Mouse (Mus musculus): Measurements from ENCODE around the gene Suv39h2. TPM values are rescaled to one million over a fixed set of nuclear protein-coding genes. Genes with fewer than 3 reads are reported as not detected.
A peak's percentile ranks its signal among the peaks of the same experiment; 100 is the strongest.

The Suv39h2 gene
- total and polyA plus RNA-seq, 2 experiments from 2014 or later, result 4.9 to 6.7 TPM

DNA sequence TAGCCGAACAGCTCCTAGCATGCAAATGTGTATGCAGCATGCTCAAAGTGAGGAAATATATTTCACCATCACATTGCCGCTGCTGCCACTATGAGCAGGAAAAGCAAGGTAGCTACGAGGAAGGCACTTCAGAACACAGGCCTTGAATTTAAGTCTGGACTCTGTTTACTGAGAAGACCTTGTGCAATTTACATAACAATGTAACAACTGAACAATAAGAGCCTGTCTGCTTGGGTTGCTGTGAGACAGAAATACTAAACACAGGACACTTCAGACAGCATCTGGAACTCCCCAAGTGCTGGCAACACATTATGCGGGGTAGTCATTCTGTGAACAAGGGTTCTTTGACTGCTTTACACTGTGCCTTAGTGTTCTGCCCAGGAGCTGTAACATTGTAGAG is 54.7 kb downstream of the Suv39h2 start:
- Histone ChIP-seq H3K27me3 (ENCODE audit: insufficient read depth, low read length) (no peaks in the 10 kb centered on the region), H3K27ac (ENCODE audit: low read depth, low read length) (no peak overlapping the region), H3K4me2 (ENCODE audit: low read depth, low read length, poor library complexity, severe bottlenecking) (no peak overlapping the region), H3K36me3 (ENCODE audit: insufficient read depth, low read length) (no peaks in the 10 kb centered on the region), H3K9ac (replicated peaks; ENCODE audit: low read length, poor library complexity, severe bottlenecking) (no peak overlapping the region), H3K4me3 (ENCODE audit: low read depth, low read length) (no peak overlapping the region), H3K4me1 (ENCODE audit: insufficient read depth, low read length) (no peaks in the 10 kb centered on the region), H3K9me3 (ENCODE audit: low read length) (no peaks in the 10 kb centered on the region)
- TF ChIP-seq CTCF (IDR thresholded peaks at IDR 0.05), result no peak
- WGBS, result 41% methylated on average over 4 of the region's 4 CpGs
- peak; percentile 59 for DNase-seq (ENCODE audit: low spot score)
- no peak for ATAC-seq (ENCODE audit: low FRiP score)

DNA sequence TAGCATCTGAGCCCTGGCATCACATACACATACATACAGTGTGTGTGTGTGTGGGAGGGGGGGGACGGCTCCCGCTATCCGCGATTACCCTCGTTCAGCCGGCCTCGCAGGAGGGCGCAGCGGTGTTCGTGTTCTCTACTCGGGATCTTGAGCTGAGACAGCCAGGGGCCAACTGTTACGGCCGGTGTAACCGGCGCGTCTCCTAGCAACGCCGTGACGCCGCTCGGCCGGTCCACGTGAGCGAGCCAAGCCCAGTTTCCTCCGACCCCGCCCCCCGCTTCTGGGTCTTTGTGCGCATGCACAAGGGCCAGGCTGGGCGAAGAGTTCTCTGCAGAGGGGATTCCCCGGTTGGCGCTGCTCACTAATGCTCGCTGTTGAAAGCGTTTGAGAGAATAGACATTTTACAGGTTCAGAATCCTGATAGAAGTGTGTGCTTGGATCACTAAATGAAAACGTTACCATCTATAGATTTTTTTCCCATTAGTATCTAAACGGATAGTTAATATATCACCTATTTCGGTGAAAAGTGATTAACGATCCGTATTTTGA is 55.9 kb downstream of the Suv39h2 start:
- TF ChIP-seq CTCF (IDR thresholded peaks at IDR 0.05), result peak; percentile 5; the same call in 1 of the 2 replicates
- 1% methylated on average over 38 of the region's 38 CpGs for WGBS
- Histone ChIP-seq H3K36me3 (ENCODE audit: insufficient read depth, low read length) (no peaks in the 10 kb centered on the region), H3K9me3 (ENCODE audit: low read length) (no peaks in the 10 kb centered on the region), H3K27ac (ENCODE audit: low read depth, low read length) (no peak overlapping the region), H3K9ac (replicated peaks; ENCODE audit: low read length, poor library complexity, severe bottlenecking) (peak overlapping the region; percentile 52), H3K4me2 (ENCODE audit: low read depth, low read length, poor library complexity, severe bottlenecking) (peak overlapping the region; percentile 66), H3K4me3 (ENCODE audit: low read depth, low read length) (peak overlapping the region; percentile 57), H3K27me3 (ENCODE audit: insufficient read depth, low read length) (no peaks in the 10 kb centered on the region), H3K4me1 (ENCODE audit: insufficient read depth, low read length) (no peaks in the 10 kb centered on the region)
- ATAC-seq (ENCODE audit: low FRiP score) (peak; percentile 92), DNase-seq (ENCODE audit: low spot score) (peak; percentile 94)

DNA sequence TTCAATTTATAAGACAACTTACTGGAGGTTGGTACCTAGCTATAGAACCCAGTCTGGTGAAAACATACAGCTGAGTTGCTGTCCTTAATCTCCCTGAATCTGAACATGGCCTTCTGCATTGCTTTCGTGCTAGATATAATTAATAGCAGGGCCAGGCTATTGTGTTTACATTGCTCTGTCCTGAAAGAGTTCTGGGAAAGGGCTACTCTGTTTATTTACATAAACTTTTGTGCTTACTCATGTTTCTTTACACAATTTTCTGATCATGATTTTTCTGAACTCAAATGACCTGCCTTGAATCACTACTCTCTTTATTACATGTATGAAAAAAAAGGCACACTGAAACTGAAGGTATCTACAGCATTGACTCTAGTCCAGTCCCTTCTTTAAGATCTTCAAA is 59.2 kb downstream of the Suv39h2 start:
- ATAC-seq (ENCODE audit: low FRiP score) (no peak), DNase-seq (ENCODE audit: low spot score) (no peak)
- Histone ChIP-seq H3K4me2 (ENCODE audit: low read depth, low read length, poor library complexity, severe bottlenecking) (no peak overlapping the region), H3K9me3 (ENCODE audit: low read length) (no peaks in the 10 kb centered on the region), H3K9ac (replicated peaks; ENCODE audit: low read length, poor library complexity, severe bottlenecking) (no peak overlapping the region), H3K4me3 (ENCODE audit: low read depth, low read length) (no peak overlapping the region), H3K27ac (ENCODE audit: low read depth, low read length) (no peak overlapping the region), H3K4me1 (ENCODE audit: insufficient read depth, low read length) (no peaks in the 10 kb centered on the region), H3K27me3 (ENCODE audit: insufficient read depth, low read length) (no peaks in the 10 kb centered on the region), H3K36me3 (ENCODE audit: insufficient read depth, low read length) (no peaks in the 10 kb centered on the region)
- 58% methylated on average over 1 of the region's 1 CpGs for WGBS
- TF ChIP-seq CTCF (IDR thresholded peaks at IDR 0.05), result no peak

DNA sequence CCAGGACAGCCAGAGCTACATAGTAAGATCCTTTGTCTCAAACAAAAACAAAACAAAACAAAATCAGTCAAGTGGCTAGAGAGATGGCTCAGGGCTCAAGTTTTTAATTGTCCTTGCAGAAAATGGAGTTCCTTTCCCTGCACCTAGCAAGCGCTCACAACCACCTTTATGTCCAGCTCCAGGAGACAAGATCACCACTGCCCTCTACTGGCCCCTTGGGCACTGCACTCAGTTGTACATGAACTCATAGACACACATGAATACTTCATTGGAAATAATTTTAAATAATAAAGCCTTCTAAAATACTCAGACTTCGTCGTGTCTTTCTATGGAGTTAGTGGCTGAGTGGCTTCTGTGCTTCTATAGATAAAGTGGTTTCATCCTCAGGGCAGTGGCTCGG is 60.6 kb downstream of the Suv39h2 start:
- H3K36me3 ChIP-seq (ENCODE audit: insufficient read depth, low read length), result no peaks in the 10 kb centered on the region
- no peaks in the 10 kb centered on the region for H3K9me3 ChIP-seq (ENCODE audit: low read length)
- H3K4me1 ChIP-seq (ENCODE audit: insufficient read depth, low read length), result no peaks in the 10 kb centered on the region
- ATAC-seq (ENCODE audit: low FRiP score) (no peak), DNase-seq (ENCODE audit: low spot score) (peak; percentile 68)
- WGBS, result 30% methylated on average over 4 of the region's 4 CpGs
- no peak overlapping the region for H3K27ac ChIP-seq (ENCODE audit: low read depth, low read length)
- no peak overlapping the region for H3K4me2 ChIP-seq (ENCODE audit: low read depth, low read length, poor library complexity, severe bottlenecking)
- H3K27me3 ChIP-seq (ENCODE audit: insufficient read depth, low read length), result no peaks in the 10 kb centered on the region
- H3K4me3 ChIP-seq (ENCODE audit: low read depth, low read length), result no peak overlapping the region
- no peak overlapping the region for H3K9ac ChIP-seq (replicated peaks; ENCODE audit: low read length, poor library complexity, severe bottlenecking)
- peak; percentile 79 for TF ChIP-seq CTCF (IDR thresholded peaks at IDR 0.05)

DNA sequence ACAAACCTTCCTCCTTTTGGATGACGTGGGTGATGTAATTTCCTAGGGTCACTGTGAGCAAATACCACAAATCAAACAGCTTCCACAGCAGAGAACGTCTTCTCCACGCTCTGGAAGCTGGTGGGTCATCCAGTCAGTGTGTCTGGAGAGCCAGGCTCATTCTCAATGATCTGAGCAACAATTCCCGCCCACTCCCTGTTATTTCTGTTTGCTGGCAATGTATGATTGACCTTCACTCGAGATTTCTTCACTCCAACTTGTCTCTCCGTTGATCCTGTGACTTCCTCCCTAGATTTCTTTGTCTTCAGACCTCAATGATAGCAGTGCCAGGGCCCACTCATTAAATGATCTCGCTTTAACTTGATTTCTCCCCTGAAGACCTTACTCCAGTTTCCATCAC is 67.1 kb downstream of the Suv39h2 start:
- Histone ChIP-seq H3K4me2 (ENCODE audit: low read depth, low read length, poor library complexity, severe bottlenecking) (no peak overlapping the region), H3K27ac (ENCODE audit: low read depth, low read length) (no peak overlapping the region), H3K27me3 (ENCODE audit: insufficient read depth, low read length) (no peaks in the 10 kb centered on the region), H3K9me3 (ENCODE audit: low read length) (no peaks in the 10 kb centered on the region), H3K4me3 (ENCODE audit: low read depth, low read length) (no peak overlapping the region), H3K4me1 (ENCODE audit: insufficient read depth, low read length) (no peaks in the 10 kb centered on the region), H3K9ac (replicated peaks; ENCODE audit: low read length, poor library complexity, severe bottlenecking) (no peak overlapping the region), H3K36me3 (ENCODE audit: insufficient read depth, low read length) (no peaks in the 10 kb centered on the region)
- DNase-seq (ENCODE audit: low spot score) (no peak), ATAC-seq (ENCODE audit: low FRiP score) (no peak)
- TF ChIP-seq CTCF (IDR thresholded peaks at IDR 0.05), result no peak
- 81% methylated on average over 7 of the region's 7 CpGs for WGBS

DNA sequence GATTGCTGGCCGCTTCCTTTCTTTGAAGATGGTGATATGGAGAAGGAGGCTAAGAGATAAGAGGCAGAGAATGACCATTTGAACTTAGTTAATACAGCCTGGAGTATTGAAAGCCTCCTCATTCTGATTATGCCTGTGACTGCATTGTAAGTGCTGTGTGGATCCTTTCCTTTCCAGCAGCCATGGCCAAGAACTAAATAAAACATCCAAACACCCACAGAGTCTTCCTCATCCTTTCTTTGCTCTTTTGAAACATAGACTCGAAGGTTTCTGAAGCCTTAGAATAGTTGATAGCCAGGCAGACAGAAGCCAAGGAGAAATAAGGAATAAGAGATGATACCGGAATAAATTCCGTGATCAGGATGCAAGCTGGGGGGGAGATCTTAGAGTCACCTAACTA is 68.8 kb downstream of the Suv39h2 start:
- H3K36me3 ChIP-seq (ENCODE audit: insufficient read depth, low read length), result no peaks in the 10 kb centered on the region
- H3K4me3 ChIP-seq (ENCODE audit: low read depth, low read length), result no peak overlapping the region
- no peak overlapping the region for H3K9ac ChIP-seq (replicated peaks; ENCODE audit: low read length, poor library complexity, severe bottlenecking)
- 82% methylated on average over 4 of the region's 4 CpGs for WGBS
- DNase-seq (ENCODE audit: low spot score) (no peak), ATAC-seq (ENCODE audit: low FRiP score) (no peak)
- no peaks in the 10 kb centered on the region for H3K9me3 ChIP-seq (ENCODE audit: low read length)
- no peaks in the 10 kb centered on the region for H3K27me3 ChIP-seq (ENCODE audit: insufficient read depth, low read length)
- no peak overlapping the region for H3K27ac ChIP-seq (ENCODE audit: low read depth, low read length)
- TF ChIP-seq CTCF (IDR thresholded peaks at IDR 0.05), result no peak
- H3K4me2 ChIP-seq (ENCODE audit: low read depth, low read length, poor library complexity, severe bottlenecking), result no peak overlapping the region
- no peaks in the 10 kb centered on the region for H3K4me1 ChIP-seq (ENCODE audit: insufficient read depth, low read length)

Other genes starting within 250 kb of the Suv39h2 start
- 79.9 and 90.9 TPM in 2 replicates for gene Nmt2, start 190.8 kb downstream of the Suv39h2 start, total RNA-seq (2014; rRNA removed)
- gene Nmt2, start 190.8 kb downstream of the Suv39h2 start, polyA plus RNA-seq (2015; fragmentation: Nextera tagmentation; extraction: Ambion mirVana), result 107 and 108 TPM in 2 replicates
- gene Rpp38, start 142.4 kb downstream of the Suv39h2 start, total RNA-seq (2014; rRNA removed), result 6.0 and 8.5 TPM in 2 replicates
- gene Rpp38, start 142.4 kb downstream of the Suv39h2 start, polyA plus RNA-seq (2015; fragmentation: Nextera tagmentation; extraction: Ambion mirVana), result 7.3 TPM in 2 replicates
- 1.5 TPM in 1 of 2 replicates, not detected in the other for gene Acbd7, start 138.9 kb downstream of the Suv39h2 start, total RNA-seq (2014; rRNA removed)
- gene Acbd7, start 138.9 kb downstream of the Suv39h2 start, polyA plus RNA-seq (2015; fragmentation: Nextera tagmentation; extraction: Ambion mirVana), result 10.5 and 12.3 TPM in 2 replicates
- not detected in 2 replicates for gene Olah, start 77.8 kb downstream of the Suv39h2 start, total RNA-seq (2014; rRNA removed)
- gene Olah, start 77.8 kb downstream of the Suv39h2 start, polyA plus RNA-seq (2015; fragmentation: Nextera tagmentation; extraction: Ambion mirVana), result 0.11 and 0.20 TPM in 2 replicates
- gene Meig1, start 52.4 kb downstream of the Suv39h2 start, total RNA-seq (2014; rRNA removed), result 0.76 and 7.2 TPM in 2 replicates
- gene Meig1, start 52.4 kb downstream of the Suv39h2 start, polyA plus RNA-seq (2015; fragmentation: Nextera tagmentation; extraction: Ambion mirVana), result 10.3 and 19.0 TPM in 2 replicates
- gene Dclre1c, start 50.9 kb downstream of the Suv39h2 start, total RNA-seq (2014; rRNA removed), result 6.6 and 9.4 TPM in 2 replicates
- gene Dclre1c, start 50.9 kb downstream of the Suv39h2 start, polyA plus RNA-seq (2015; fragmentation: Nextera tagmentation; extraction: Ambion mirVana), result 6.3 and 6.8 TPM in 2 replicates
- 10.6 TPM in 2 replicates for gene Gm45902, start 37.8 kb upstream of the Suv39h2 start, total RNA-seq (2014; rRNA removed)
- gene Gm45902, start 37.8 kb upstream of the Suv39h2 start, polyA plus RNA-seq (2015; fragmentation: Nextera tagmentation; extraction: Ambion mirVana), result 4.8 and 5.2 TPM in 2 replicates
- 45.1 and 47.2 TPM in 2 replicates for gene Hspa14, start 37.8 kb upstream of the Suv39h2 start, total RNA-seq (2014; rRNA removed)
- gene Hspa14, start 37.8 kb upstream of the Suv39h2 start, polyA plus RNA-seq (2015; fragmentation: Nextera tagmentation; extraction: Ambion mirVana), result 42.7 and 45.8 TPM in 2 replicates
- 0.47 and 0.55 TPM in 2 replicates for gene Cdnf, start 38.0 kb upstream of the Suv39h2 start, total RNA-seq (2014; rRNA removed)
- gene Cdnf, start 38.0 kb upstream of the Suv39h2 start, polyA plus RNA-seq (2015; fragmentation: Nextera tagmentation; extraction: Ambion mirVana), result 0.23 and 0.58 TPM in 2 replicates
- gene Fam107b, start 95.5 kb upstream of the Suv39h2 start, total RNA-seq (2014; rRNA removed), result 26.8 and 50.6 TPM in 2 replicates
- gene Fam107b, start 95.5 kb upstream of the Suv39h2 start, polyA plus RNA-seq (2015; fragmentation: Nextera tagmentation; extraction: Ambion mirVana), result 15.6 and 16.0 TPM in 2 replicates